Mouse (Mus musculus): ENCODE data around the gene Platr17.

- peak; percentile 37; the same call in 1 of the 2 replicates for TF ChIP-seq POLR2A (IDR thresholded peaks at IDR 0.05; ENCODE audit: extremely low read depth, insufficient read depth, low read length)
- TF ChIP-seq CTCF (IDR thresholded peaks at IDR 0.05; ENCODE audit: extremely low read depth, insufficient read depth, low read length) = no peak
These were observed 25.6 kb downstream of the Platr17 start for GRCm38 (mm10) chr17:33930280-33931158.
